Mouse (Mus musculus) cerebellum, adult 2 months (tissue): ENCODE results near the gene Cd5. TPM values are rescaled to one million over a fixed set of nuclear protein-coding genes. Genes with fewer than 3 reads are reported as not detected.

Source experiments
- DNase-seq, 2 experiments: peaks; one replicate each; pipeline ENCODE4 v3.0.0; 2021
- H3K27ac ChIP-seq: fragments of 200-500 bp; 2 replicates; pipeline ENCODE4 v1.5.1; 2012; ENCODE audit warnings: low read length, control low read depth, inconsistent platforms; ENCODE audit not compliant: insufficient read depth
- H3K27me3 ChIP-seq: fragments of 200-500 bp; 2 replicates; pipeline ENCODE4 v1.6.1; 2012; ENCODE audit warnings: inconsistent platforms, mild to moderate bottlenecking, low read length, moderate library complexity; ENCODE audit not compliant: control insufficient read depth, insufficient read depth
- H3K4me1 ChIP-seq: fragments of 200-500 bp; 2 replicates; pipeline ENCODE4 v1.6.1; 2011; ENCODE audit warnings: low read length; ENCODE audit not compliant: control insufficient read depth, insufficient read depth
- H3K4me3 ChIP-seq: fragments of 200-500 bp; replicated peaks from 2 replicates; pipeline ENCODE3; 2011; ENCODE audit warnings: mild to moderate bottlenecking, low read depth, low read length, control low read depth; ENCODE audit not compliant: insufficient read depth
- CTCF ChIP-seq: fragments of 200-500 bp; IDR thresholded peaks from 2 replicates; pipeline ENCODE4 v1.5.1; 2011; ENCODE audit warnings: low read depth, mild to moderate bottlenecking, control low read depth, low read length, moderate library complexity, borderline replicate concordance; ENCODE audit not compliant: insufficient read depth
- POLR2A ChIP-seq: fragments of 200-500 bp; IDR thresholded peaks from 2 replicates; pipeline ENCODE4 v1.6.1; 2011; ENCODE audit warnings: low read length, control low read depth, borderline replicate concordance; ENCODE audit not compliant: insufficient read depth
- WGBS: fragments of 180-500 bp; shearing (Covaris S2); methylation state at CpG from one replicate; pipeline ENCODE4 v1.1.7; 2018; 5-methylcytosine and 5-hydroxymethylcytosine counted together
- polyA plus RNA-seq: library from polyadenylated mRNA; depleted of rRNA; stranded (reverse); fragments of >200 nt; gene quantifications from 2 replicates; pipeline ENCODE4 v1.2.3, GENCODE M21; 2012

Cd5 gene
- polyA plus RNA-seq, 1 experiment, result 0.54 TPM

DNA sequence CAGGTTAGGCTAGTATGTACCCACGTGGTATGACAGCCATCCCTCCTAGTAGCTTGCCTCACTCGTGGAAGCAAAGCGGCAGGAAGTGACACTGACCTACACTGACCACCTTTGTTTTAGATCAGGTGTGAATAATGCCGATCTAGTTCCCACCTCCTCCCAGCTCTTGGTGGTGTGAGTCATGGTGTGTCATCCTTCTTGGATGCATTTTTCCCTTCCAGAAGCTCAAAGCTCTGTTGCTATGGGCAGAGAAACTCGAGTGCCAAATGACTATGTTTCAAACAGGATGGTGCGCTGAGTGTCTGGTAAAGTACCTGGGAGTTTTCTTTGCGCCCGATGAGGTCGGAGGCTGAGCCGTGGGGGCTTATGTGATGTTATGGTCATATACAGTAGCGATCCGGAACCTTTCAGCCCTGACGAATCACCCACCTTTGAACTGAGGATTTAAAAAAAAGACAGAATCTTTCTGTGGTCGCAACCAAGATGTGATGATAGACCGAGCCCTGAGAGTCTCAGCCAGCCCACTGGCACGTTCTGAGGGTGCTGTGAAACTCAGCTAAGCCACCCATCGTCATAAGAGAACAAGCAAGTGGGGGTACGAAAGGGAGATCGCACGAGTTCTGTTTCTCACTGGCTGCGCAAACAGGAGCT is 24.7 kb upstream of the Cd5 start:
- Histone ChIP-seq H3K4me1 (peaks cover 56% of the 10 kb centered on the region), H3K27me3 (no peaks in the 10 kb centered on the region), H3K27ac (0 out of 2 replicates have a peak overlapping the region, but pooled peaks have one; percentile 24), H3K4me3 (no peak overlapping the region)
- TF ChIP-seq CTCF (no peak), POLR2A (no peak)
- DNase-seq, result peak in 1 of 2 experiments; percentile 75
- 74% methylated on average over 21 of the region's 21 CpGs for WGBS

DNA sequence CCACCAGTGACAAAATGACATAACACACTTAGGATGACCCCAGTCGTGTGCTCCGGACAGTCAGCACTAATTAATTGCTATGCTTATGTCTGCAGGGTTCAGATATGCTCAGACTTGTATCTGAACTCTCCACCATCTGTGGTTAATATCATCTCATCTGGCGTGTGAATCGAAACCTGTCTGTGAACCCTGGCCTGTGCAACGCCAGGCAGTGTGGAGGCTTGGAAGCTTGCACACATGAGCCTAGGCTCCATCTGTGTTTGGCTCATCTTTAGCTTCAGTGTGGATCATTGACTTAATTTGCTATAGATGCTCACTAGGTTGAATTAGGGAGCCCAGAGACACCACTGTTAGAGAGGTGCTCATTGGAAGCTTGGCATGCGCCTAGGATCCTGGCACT is 23.7 kb upstream of the Cd5 start:
- TF ChIP-seq POLR2A (no peak), CTCF (no peak)
- Histone ChIP-seq H3K27ac (peak overlapping the region; percentile 78), H3K4me1 (peaks cover 56% of the 10 kb centered on the region), H3K4me3 (no peak overlapping the region), H3K27me3 (no peaks in the 10 kb centered on the region)
- DNase-seq, result peak in 1 of 2 experiments; percentile 48
- WGBS, result 24% methylated on average over 6 of the region's 6 CpGs

DNA sequence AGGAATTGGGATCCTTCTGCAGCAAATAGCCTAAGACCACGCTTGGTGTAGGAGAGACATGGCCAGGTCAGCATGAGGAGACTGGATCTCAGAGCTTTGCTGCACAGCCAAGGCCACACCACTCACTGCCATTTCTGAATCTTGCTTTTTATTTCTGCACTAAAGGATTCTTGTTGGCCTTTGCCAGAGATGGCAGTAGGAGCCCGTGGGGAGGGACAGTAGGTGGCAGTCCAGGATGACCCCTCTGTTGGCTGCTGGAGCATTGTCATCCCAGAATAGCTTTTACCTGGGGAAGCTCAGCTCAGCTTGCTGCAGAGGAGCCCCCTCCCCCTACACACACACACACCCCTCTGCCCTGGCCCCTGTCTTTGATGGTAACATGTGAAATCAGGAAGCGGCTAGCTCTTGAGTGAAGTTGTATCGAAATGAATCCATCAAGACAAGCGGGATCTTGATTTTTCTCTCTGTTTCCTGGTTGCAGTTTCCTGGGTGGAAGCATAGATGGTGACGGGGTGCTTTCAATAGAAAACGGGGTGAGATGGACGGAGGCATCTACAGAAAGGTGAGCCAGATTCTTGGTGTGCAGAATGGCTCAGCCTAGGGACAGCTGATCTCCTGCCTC is 23.1 kb upstream of the Cd5 start:
- Histone ChIP-seq H3K27me3 (no peaks in the 10 kb centered on the region), H3K27ac (peak overlapping the region; percentile 78), H3K4me1 (peaks cover 58% of the 10 kb centered on the region), H3K4me3 (no peak overlapping the region)
- WGBS, result 59% methylated on average over 8 of the region's 8 CpGs
- TF ChIP-seq CTCF (peak; percentile 19; the same call in 1 of the 2 replicates), POLR2A (no peak)
- DNase-seq, result peak in 1 of 2 experiments; percentile 52

DNA sequence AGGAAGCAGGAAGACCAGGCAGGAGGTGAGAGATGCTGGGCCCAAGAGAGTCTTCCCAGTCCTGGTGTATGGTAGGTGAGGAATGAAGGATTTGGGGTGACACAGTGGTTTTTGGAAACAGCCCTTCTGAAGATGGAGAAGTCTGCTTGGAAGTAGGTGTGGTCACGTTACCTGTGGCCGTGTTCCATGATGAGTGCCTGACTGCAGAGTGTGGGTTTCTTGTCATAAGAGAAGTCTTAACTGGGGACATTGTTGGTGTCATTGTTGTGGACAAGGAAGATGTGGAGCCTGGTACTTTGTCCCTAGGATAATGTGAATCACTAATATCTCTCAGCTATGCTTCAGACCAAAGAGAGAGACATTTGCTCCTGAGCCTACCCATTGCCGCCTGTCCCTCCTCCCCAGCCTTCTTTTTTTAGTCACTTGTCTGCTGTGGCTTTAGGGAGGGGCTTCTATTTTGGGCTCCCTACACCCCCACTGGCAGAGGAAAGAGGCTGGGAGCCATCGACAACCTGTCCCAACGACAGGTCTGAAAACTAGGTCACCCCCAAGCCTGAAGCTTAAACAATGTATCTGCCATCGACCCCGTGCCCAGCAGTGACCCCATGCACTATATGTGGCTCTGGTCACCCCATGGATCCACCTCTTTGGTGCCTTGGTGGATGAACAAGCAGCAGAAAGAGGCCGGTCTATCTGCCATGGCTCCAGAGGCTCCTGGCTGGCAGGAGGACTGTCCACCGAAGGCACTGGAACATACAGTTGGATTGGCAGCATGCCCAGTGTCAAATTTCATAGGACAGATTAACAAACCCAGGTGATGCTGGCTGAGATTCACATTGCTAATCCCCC is 21.4 kb upstream of the Cd5 start:
- 12% methylated on average over 9 of the region's 9 CpGs for WGBS
- Histone ChIP-seq H3K27ac (peak overlapping the region; percentile 97), H3K4me3 (no peak overlapping the region), H3K4me1 (peaks cover 59% of the 10 kb centered on the region), H3K27me3 (no peaks in the 10 kb centered on the region)
- DNase-seq, result peak; percentile 77 to 88
- TF ChIP-seq CTCF, result no peak
- TF ChIP-seq POLR2A, result peak; percentile 25; the same call in 1 of the 2 replicates

DNA sequence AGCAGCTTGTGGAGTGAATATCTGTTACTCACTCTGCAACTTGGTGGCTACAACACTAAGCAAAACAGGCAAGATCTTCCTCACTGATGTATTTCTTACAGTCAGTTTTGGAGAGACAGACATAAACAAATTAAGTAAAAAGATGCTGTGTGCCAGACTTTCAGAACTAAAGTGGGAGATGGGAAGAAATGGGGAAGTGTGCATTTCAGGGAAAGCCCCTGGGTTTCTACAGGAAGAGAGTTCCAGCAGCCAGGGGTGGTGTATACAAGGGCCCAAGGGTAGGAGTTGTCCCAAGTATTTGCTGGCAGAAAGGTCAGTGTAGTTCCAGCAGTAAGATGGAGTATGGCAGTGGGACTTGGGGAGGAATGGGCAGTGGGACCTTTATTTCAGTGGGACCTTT is 20.7 kb upstream of the Cd5 start:
- Histone ChIP-seq H3K27me3 (no peaks in the 10 kb centered on the region), H3K4me3 (no peak overlapping the region), H3K27ac (peak overlapping the region; percentile 97), H3K4me1 (peaks cover 59% of the 10 kb centered on the region)
- TF ChIP-seq CTCF (no peak), POLR2A (no peak)
- DNase-seq, result no peak

DNA sequence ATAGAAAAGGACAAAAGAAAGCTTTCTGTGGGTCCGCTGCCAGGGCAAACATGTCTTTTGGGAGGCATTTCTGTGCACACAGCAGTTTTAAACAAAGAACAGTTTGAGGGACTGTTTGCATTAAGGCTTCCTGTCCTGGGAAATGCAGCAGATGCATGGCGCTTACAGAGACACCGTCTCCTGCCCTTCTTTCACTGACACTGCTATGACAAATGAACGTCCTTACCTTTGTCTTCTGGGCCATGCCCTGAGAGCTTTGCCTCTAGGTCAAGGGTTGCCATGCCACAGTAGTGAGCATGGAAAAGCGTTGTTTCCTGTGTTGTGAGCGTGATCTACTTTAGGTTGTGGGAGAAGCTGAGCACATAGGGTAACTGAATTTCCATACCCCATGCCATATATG is 19.9 kb upstream of the Cd5 start:
- Histone ChIP-seq H3K27ac (peak overlapping the region; percentile 97), H3K4me1 (peaks cover 57% of the 10 kb centered on the region), H3K27me3 (no peaks in the 10 kb centered on the region), H3K4me3 (no peak overlapping the region)
- no peak for DNase-seq
- TF ChIP-seq POLR2A (no peak), CTCF (no peak)
- WGBS, result 73% methylated on average over 6 of the region's 6 CpGs

DNA sequence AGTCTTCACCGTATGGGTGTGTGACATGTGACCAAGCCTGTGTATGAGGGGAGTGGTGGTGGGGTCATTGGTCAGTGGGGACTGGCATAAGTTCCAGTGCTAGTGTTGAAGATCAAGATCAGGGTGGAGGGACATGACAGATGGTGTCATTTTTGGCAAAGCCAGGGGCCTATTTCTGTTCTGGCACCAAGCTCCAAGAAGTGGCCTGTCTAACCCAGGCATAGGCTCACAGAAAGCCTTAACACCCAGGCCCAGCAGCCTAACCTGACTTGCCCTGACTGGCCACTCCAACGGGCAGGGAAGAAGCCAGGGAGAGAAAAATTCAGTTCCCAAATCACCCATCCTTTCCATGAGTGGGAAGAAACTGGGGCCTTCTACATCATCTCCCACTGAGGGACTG is 18.7 kb upstream of the Cd5 start:
- H3K27ac ChIP-seq, result peak overlapping the region; percentile 57
- DNase-seq, result peak; percentile 66 to 84
- whole genome bisulfite sequencing, result 16% methylated on average over 2 of the region's 2 CpGs
- no peaks in the 10 kb centered on the region for H3K27me3 ChIP-seq
- no peak for TF ChIP-seq POLR2A
- no peak for TF ChIP-seq CTCF
- peaks cover 52% of the 10 kb centered on the region for H3K4me1 ChIP-seq
- no peak overlapping the region for H3K4me3 ChIP-seq
